Mouse (Mus musculus) layer of hippocampus, postnatal 25 days (tissue): ENCODE results near the gene Tomm5. TPM values are rescaled to one million over a fixed set of nuclear protein-coding genes. Genes with fewer than 3 reads are reported as not detected.
"Not testable (repeated sequence)": the region's sequence is repeated elsewhere in the genome, so short reads cannot be mapped to it uniquely, and the experiment has no call there.

Experiments
- DNase-seq, 2 experiments: peaks; one replicate each; pipeline ENCODE4 v3.0.0; 2022; ENCODE audit warnings: mixed read lengths in 2 of 2, low spot score in 1 of 2; ENCODE audit errors: extremely low spot score in 1 of 2
- total RNA-seq, 2 experiments: library from RNA; stranded (reverse); gene quantifications; 2 replicates each; pipeline ENCODE4 v1.2.3; 2021

Gene Tomm5
- total RNA-seq, 2 experiments from 2014 or later = 62.1 to 76.6 TPM

GRCm38 (mm10) chr4:45067742-45068141 is 40.2 kb downstream of the Tomm5 start:
- DNase-seq = no peak

- DNase-seq = no peak
Measured at GRCm38 (mm10) chr4:45066036-45066730, 41.7 kb downstream of the Tomm5 start.

- no peak for DNase-seq
Measured at GRCm38 (mm10) chr4:45064577-45064976, 43.3 kb downstream of the Tomm5 start.

- DNase-seq = not testable (repeated sequence)
Measured at GRCm38 (mm10) chr4:45063836-45064235, 44.1 kb downstream of the Tomm5 start.

GRCm38 (mm10) chr4:45055451-45055850 is 52.5 kb downstream of the Tomm5 start:
- DNase-seq = no peak

Other genes starting within 250 kb of the Tomm5 start
- 10 to 100 TPM; 22.2 to 31.1 TPM for gene Grhpr, start 126.7 kb downstream of the Tomm5 start, total RNA-seq
- 10 to 100 TPM; 10.1 TPM for gene Zbtb5, start 95.7 kb downstream of the Tomm5 start, total RNA-seq
- 10 to 100 TPM in 1 of 2 experiments, 1 to 10 TPM in 1; 9.1 to 10.5 TPM for gene Polr1e, start 89.5 kb downstream of the Tomm5 start, total RNA-seq
- 10 to 100 TPM; 41.1 to 44.4 TPM for gene Fbxo10, start 23.5 kb downstream of the Tomm5 start, total RNA-seq
- gene Frmpd1, start 76.8 kb upstream of the Tomm5 start, total RNA-seq = 10 to 100 TPM; 15.1 to 16.6 TPM
- gene Trmt10b, start 189.0 kb upstream of the Tomm5 start, total RNA-seq = 10 to 100 TPM; 16.1 to 18.0 TPM
- 10 to 100 TPM; 20.1 to 21.2 TPM for gene Dcaf10, start 234.0 kb upstream of the Tomm5 start, total RNA-seq
- gene Exosc3, start 234.6 kb upstream of the Tomm5 start, total RNA-seq = 10 to 100 TPM; 14.8 to 16.1 TPM